ENCODE assay signal across 10 mouse cellular contexts in the genomic region with DNA sequence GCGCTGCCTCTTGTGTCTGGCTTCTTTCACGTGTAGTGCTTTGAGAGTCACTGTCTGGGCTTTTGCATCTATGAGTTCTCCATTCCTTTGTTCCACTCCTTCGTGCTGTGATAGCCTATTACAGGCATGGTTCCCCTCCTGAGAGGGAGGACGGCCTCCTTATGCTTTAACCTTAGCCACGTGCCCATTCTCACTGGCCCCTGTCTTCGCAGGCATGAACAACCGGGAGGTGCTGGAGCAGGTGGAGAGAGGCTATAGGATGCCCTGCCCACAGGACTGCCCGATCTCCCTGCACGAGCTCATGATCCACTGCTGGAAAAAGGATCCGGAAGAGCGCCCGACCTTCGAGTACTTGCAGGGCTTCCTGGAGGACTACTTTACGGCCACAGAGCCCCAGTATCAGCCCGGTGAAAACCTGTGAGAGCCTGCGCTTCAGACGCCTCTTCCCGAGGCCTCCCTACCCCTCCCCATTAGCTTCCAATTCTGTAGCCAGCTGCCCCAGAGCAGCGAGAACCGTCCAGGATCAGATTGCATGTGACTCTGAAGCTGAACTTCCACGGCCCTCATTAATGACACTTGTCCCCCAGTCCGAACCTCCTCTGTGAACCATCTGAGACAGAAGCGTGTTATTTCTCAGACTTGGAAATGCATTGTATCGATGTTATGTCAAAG. TPM values are rescaled to one million over a fixed set of nuclear protein-coding genes. Genes with fewer than 3 reads are reported as not detected.
DNase-seq lines count a peak whose midpoint lies in the region; ATAC-seq lines count a peak whose summit lies in the region.
"Had no signal": no experiment of that assay in that cellular context is flagged by ENCODE, and none has a peak within 500 bp of the region (broad histone marks: within the 10 kb centered on the region; RNA-seq: fewer than 3 reads in every experiment).

No protein-coding gene starts in this region.

- DNase-seq in heart, adult 18-20 months: no peak
- peak; percentile 54 for DNase-seq in embryo, embryonic 10.5 days (ENCODE audit: low spot score)
- no peak for DNase-seq in hindbrain, embryonic 10.5 days (ENCODE audit: low spot score)
- DNase-seq in layer of hippocampus, adult 11-12 months (ENCODE audit: low spot score): no peak
- no peak for DNase-seq in testis, postnatal 14 days (ENCODE audit: low spot score)
- DNase-seq in adrenal gland, postnatal 4 days (ENCODE audit: low spot score in 2 of 2): no peak
- DNase-seq: cerebellum, adult 18-20 months had no signal

- no peaks in the 10 kb centered on the region for H3K36me3 ChIP-seq in heart, embryonic 11.5 days (ENCODE audit: control insufficient read depth, insufficient read depth, low read length)
- peaks cover 22% of the 10 kb centered on the region for H3K36me3 ChIP-seq in hindbrain, embryonic 10.5 days
- peaks cover 7% of the 10 kb centered on the region; the same call in 1 of the 2 replicates for H3K36me3 ChIP-seq in midbrain, embryonic 12.5 days

- H3K4me1 ChIP-seq in heart, embryonic 11.5 days (ENCODE audit: control insufficient read depth, insufficient read depth, low read length): peaks cover 26% of the 10 kb centered on the region
- H3K4me1 ChIP-seq in hindbrain, embryonic 10.5 days (replicated peaks): peaks cover 60% of the 10 kb centered on the region
- H3K4me1 ChIP-seq in midbrain, embryonic 12.5 days: peaks cover 21% of the 10 kb centered on the region

- H3K27me3 ChIP-seq in heart, embryonic 11.5 days (ENCODE audit: control insufficient read depth, insufficient read depth, low read length): no peaks in the 10 kb centered on the region
- no peaks in the 10 kb centered on the region for H3K27me3 ChIP-seq in hindbrain, embryonic 10.5 days (ENCODE audit: insufficient read depth, poor library complexity, severe bottlenecking)
- no peaks in the 10 kb centered on the region for H3K27me3 ChIP-seq in midbrain, embryonic 12.5 days

- H3K9me3 ChIP-seq in heart, embryonic 11.5 days (replicated peaks; ENCODE audit: control insufficient read depth, low read length): no peaks in the 10 kb centered on the region
- no peaks in the 10 kb centered on the region for H3K9me3 ChIP-seq in hindbrain, embryonic 10.5 days
- H3K9me3 ChIP-seq in midbrain, embryonic 12.5 days: no peaks in the 10 kb centered on the region

- ATAC-seq in heart, embryonic 11.5 days (replicated peaks; ENCODE audit: insufficient number of reproducible peaks, low FRiP score, low TSS enrichment): no peak
- ATAC-seq in midbrain, embryonic 12.5 days (ENCODE audit: low FRiP score, low read depth): peak; percentile 38; the same call in 1 of the 2 replicates
- ATAC-seq: lung, postnatal 0 days had no signal

- H3K9ac ChIP-seq in heart, embryonic 11.5 days (ENCODE audit: low read depth, low read length): no peak overlapping the region
- 0 out of 2 replicates have a peak overlapping the region, but pooled peaks have one; percentile 20 for H3K9ac ChIP-seq in midbrain, embryonic 12.5 days (replicated peaks)

- H3K4me3 ChIP-seq in heart, embryonic 11.5 days (ENCODE audit: low read depth, low read length): no peak overlapping the region
- H3K4me3 ChIP-seq in hindbrain, embryonic 10.5 days: no peak overlapping the region
- H3K4me3 ChIP-seq in midbrain, embryonic 12.5 days: no peak overlapping the region

- 44% methylated on average over 24 of the region's 24 CpGs for WGBS in heart, embryonic 11.5 days (ENCODE audit: insufficient replicate concordance)
- whole genome bisulfite sequencing in hindbrain, embryonic 10.5 days: 49% methylated on average over 24 of the region's 24 CpGs
- WGBS in midbrain, embryonic 12.5 days: 48% methylated on average over 24 of the region's 24 CpGs

- H3K27ac ChIP-seq in heart, embryonic 11.5 days (ENCODE audit: low read depth, low read length): 0 out of 2 replicates have a peak overlapping the region, but pooled peaks have one; percentile 29
- H3K27ac ChIP-seq in hindbrain, embryonic 10.5 days: peak overlapping the region; percentile 72
- H3K27ac ChIP-seq in midbrain, embryonic 12.5 days (replicated peaks): peak overlapping the region; percentile 54

- peak overlapping the region; percentile 45 for H3K4me2 ChIP-seq in heart, embryonic 11.5 days
- no peak overlapping the region for H3K4me2 ChIP-seq in midbrain, embryonic 12.5 days (replicated peaks)

RNA-seq across cellular contexts. Expression of gene Traf3ip2, which starts 49.0 kb away (rescaled TPM):
- 11.6 and 12.9 TPM in 2 replicates for polyA plus RNA-seq in heart, embryonic 11.5 days (2014; fragmentation: Nextera tagmentation; extraction: Ambion mirVana)
- total RNA-seq in heart, adult 18-20 months (2021): 1 to 10 TPM; 4.7 to 5.4 TPM
- 8.3 and 8.8 TPM in 2 replicates for polyA plus RNA-seq in hindbrain, embryonic 10.5 days (2016; fragmentation: Nextera tagmentation; extraction: Ambion mirVana)
- polyA plus RNA-seq in midbrain, embryonic 12.5 days (2016; fragmentation: Nextera tagmentation; extraction: Ambion mirVana): 5.4 and 6.1 TPM in 2 replicates
- 10 to 100 TPM; 24.0 to 24.8 TPM for total RNA-seq in adrenal gland, postnatal 4 days (2021)
